Mouse (Mus musculus) midbrain, embryonic 10.5 days (tissue): ENCODE data around the gene Nap1l4. TPM values are rescaled to one million over a fixed set of nuclear protein-coding genes. Genes with fewer than 3 reads are reported as not detected.

Experiments used
- DNase-seq: peaks from one replicate; pipeline ENCODE4 v3.0.0-alpha.2; 2017; ENCODE audit warnings: low spot score
- H3K27ac ChIP-seq: fragments of 300-500 bp; sonication (generic); replicated peaks from 2 replicates; pipeline ENCODE4 v1.5.1; 2016; ENCODE audit warnings: mild to moderate bottlenecking
- H3K27me3 ChIP-seq: fragments of 300-500 bp; sonication (generic); 2 replicates; pipeline ENCODE4 v1.6.1; 2016; ENCODE audit warnings: low read depth, mild to moderate bottlenecking; ENCODE audit not compliant: poor library complexity, severe bottlenecking
- H3K36me3 ChIP-seq: fragments of 300-500 bp; sonication (generic); 2 replicates; pipeline ENCODE4 v1.6.1; 2016; ENCODE audit warnings: mild to moderate bottlenecking, moderate library complexity
- H3K4me1 ChIP-seq: fragments of 300-500 bp; sonication (generic); 2 replicates; pipeline ENCODE4 v1.6.1; 2016
- H3K4me3 ChIP-seq: fragments of 300-500 bp; sonication (generic); 2 replicates; pipeline ENCODE4 v1.5.1; 2016; ENCODE audit warnings: mild to moderate bottlenecking, moderate library complexity
- H3K9me3 ChIP-seq: fragments of 300-500 bp; sonication (generic); replicated peaks from 2 replicates; pipeline ENCODE4 v1.6.1; 2016; ENCODE audit warnings: mild to moderate bottlenecking
- WGBS: fragments of 180-500 bp; shearing (Covaris S2); methylation state at CpG from one replicate; pipeline ENCODE4 v1.1.7; 2016; 5-methylcytosine and 5-hydroxymethylcytosine counted together
- polyA plus RNA-seq: library from polyadenylated mRNA; unstranded; fragments of >200 nt; fragmentation: Nextera tagmentation; extraction: Ambion mirVana; gene quantifications from 2 replicates; pipeline ENCODE4 v1.2.1, GENCODE M21; 2016

Nap1l4 gene
- polyA plus RNA-seq = 382 and 401 TPM in 2 replicates

- under 1% methylated on average over 43 of the region's 43 CpGs for WGBS
- peaks cover 33% of the 10 kb centered on the region for H3K36me3 ChIP-seq
- peaks cover 40% of the 10 kb centered on the region for H3K4me1 ChIP-seq
- H3K4me3 ChIP-seq = peak within 1 kb of the TSS; percentile 92
- H3K27me3 ChIP-seq = no peaks in the 10 kb centered on the region
- peak; percentile 99 for DNase-seq
- no peaks in the 10 kb centered on the region for H3K9me3 ChIP-seq
- peak within 1 kb of the TSS; percentile 98 for H3K27ac ChIP-seq
Observed at GRCm38 (mm10) chr7:143548976-143549457, at the start of gene Nap1l4. Gene Nap1l4 (minus strand): TSS chr7:143549106.

- no peak overlapping the region for H3K4me3 ChIP-seq
- H3K4me1 ChIP-seq = peaks cover 16% of the 10 kb centered on the region
- WGBS = 96% methylated on average over 5 of the region's 5 CpGs
- no peak for DNase-seq
- H3K27ac ChIP-seq = no peak overlapping the region
- peaks cover 67% of the 10 kb centered on the region for H3K36me3 ChIP-seq
- no peaks in the 10 kb centered on the region for H3K9me3 ChIP-seq
- no peaks in the 10 kb centered on the region for H3K27me3 ChIP-seq
Observed at GRCm38 (mm10) chr7:143594865-143595264, 46.0 kb upstream of the Nap1l4 start.

- no peak for DNase-seq
- H3K4me3 ChIP-seq = no peak overlapping the region
- no peak overlapping the region for H3K27ac ChIP-seq
- no peaks in the 10 kb centered on the region for H3K4me1 ChIP-seq
- 93% methylated on average over 10 of the region's 10 CpGs for WGBS
- peaks cover 90% of the 10 kb centered on the region for H3K36me3 ChIP-seq
- no peaks in the 10 kb centered on the region for H3K27me3 ChIP-seq
- H3K9me3 ChIP-seq = no peaks in the 10 kb centered on the region
Observed at GRCm38 (mm10) chr7:143592255-143592654, 43.3 kb upstream of the Nap1l4 start.

- H3K27me3 ChIP-seq = no peaks in the 10 kb centered on the region
- 89% methylated on average over 4 of the region's 4 CpGs for WGBS
- no peak for DNase-seq
- H3K9me3 ChIP-seq = no peaks in the 10 kb centered on the region
- no peak overlapping the region for H3K4me3 ChIP-seq
- no peaks in the 10 kb centered on the region for H3K4me1 ChIP-seq
- H3K36me3 ChIP-seq = peaks cover 100% of the 10 kb centered on the region
- H3K27ac ChIP-seq = no peak overlapping the region
Observed at GRCm38 (mm10) chr7:143588006-143588405, 39.1 kb upstream of the Nap1l4 start.

GRCm38 (mm10) chr7:143587586-143587985 is 38.7 kb upstream of the Nap1l4 start:
- Histone ChIP-seq H3K36me3 (peaks cover 100% of the 10 kb centered on the region), H3K4me3 (no peak overlapping the region), H3K4me1 (no peaks in the 10 kb centered on the region), H3K9me3 (no peaks in the 10 kb centered on the region), H3K27me3 (no peaks in the 10 kb centered on the region), H3K27ac (no peak overlapping the region)
- WGBS = 91% methylated on average over 5 of the region's 5 CpGs
- no peak for DNase-seq

- Histone ChIP-seq H3K4me3 (no peak overlapping the region), H3K27me3 (no peaks in the 10 kb centered on the region), H3K4me1 (0 out of 2 replicates have a peak, but pooled peaks cover 3% of the 10 kb centered on the region), H3K9me3 (no peaks in the 10 kb centered on the region), H3K27ac (no peak overlapping the region), H3K36me3 (peaks cover 100% of the 10 kb centered on the region)
- DNase-seq = peak; percentile 64
- 54% methylated on average over 3 of the region's 3 CpGs for WGBS
Observed at GRCm38 (mm10) chr7:143583956-143584355, 35.0 kb upstream of the Nap1l4 start.

- Histone ChIP-seq H3K36me3 (peaks cover 100% of the 10 kb centered on the region), H3K4me3 (no peak overlapping the region), H3K27me3 (no peaks in the 10 kb centered on the region), H3K27ac (no peak overlapping the region), H3K4me1 (0 out of 2 replicates have a peak, but pooled peaks cover 3% of the 10 kb centered on the region), H3K9me3 (no peaks in the 10 kb centered on the region)
- WGBS = 93% methylated on average over 5 of the region's 5 CpGs
- no peak for DNase-seq
Observed at GRCm38 (mm10) chr7:143583025-143583424, 34.1 kb upstream of the Nap1l4 start.

GRCm38 (mm10) chr7:143575751-143576150 is 26.8 kb upstream of the Nap1l4 start:
- Histone ChIP-seq H3K9me3 (no peaks in the 10 kb centered on the region), H3K4me1 (0 out of 2 replicates have a peak, but pooled peaks cover 3% of the 10 kb centered on the region), H3K27ac (no peak overlapping the region), H3K4me3 (no peak overlapping the region), H3K27me3 (no peaks in the 10 kb centered on the region), H3K36me3 (peaks cover 100% of the 10 kb centered on the region)
- WGBS = 95% methylated on average over 11 of the region's 11 CpGs
- no peak for DNase-seq

GRCm38 (mm10) chr7:143565648-143566039 is 16.7 kb upstream of the Nap1l4 start:
- no peak overlapping the region for H3K27ac ChIP-seq
- DNase-seq = no peak
- no peaks in the 10 kb centered on the region for H3K4me1 ChIP-seq
- WGBS = 94% methylated on average over 3 of the region's 3 CpGs
- no peaks in the 10 kb centered on the region for H3K27me3 ChIP-seq
- no peak overlapping the region for H3K4me3 ChIP-seq
- H3K36me3 ChIP-seq = peaks cover 99% of the 10 kb centered on the region
- H3K9me3 ChIP-seq = no peaks in the 10 kb centered on the region

GRCm38 (mm10) chr7:143565015-143565647 is 16.2 kb upstream of the Nap1l4 start:
- Histone ChIP-seq H3K27ac (no peak overlapping the region), H3K9me3 (no peaks in the 10 kb centered on the region), H3K27me3 (no peaks in the 10 kb centered on the region), H3K4me1 (no peaks in the 10 kb centered on the region), H3K36me3 (peaks cover 99% of the 10 kb centered on the region), H3K4me3 (no peak overlapping the region)
- DNase-seq = no peak
- 94% methylated on average over 6 of the region's 6 CpGs for WGBS

- DNase-seq = no peak
- H3K27me3 ChIP-seq = no peaks in the 10 kb centered on the region
- WGBS = 94% methylated on average over 5 of the region's 5 CpGs
- H3K36me3 ChIP-seq = peaks cover 99% of the 10 kb centered on the region
- H3K4me3 ChIP-seq = no peak overlapping the region
- H3K4me1 ChIP-seq = no peaks in the 10 kb centered on the region
- no peak overlapping the region for H3K27ac ChIP-seq
- H3K9me3 ChIP-seq = no peaks in the 10 kb centered on the region
Observed at GRCm38 (mm10) chr7:143563787-143564186, 14.9 kb upstream of the Nap1l4 start.

GRCm38 (mm10) chr7:143557616-143558015 is 8.7 kb upstream of the Nap1l4 start:
- no peak for DNase-seq
- no peaks in the 10 kb centered on the region for H3K4me1 ChIP-seq
- H3K27me3 ChIP-seq = no peaks in the 10 kb centered on the region
- H3K9me3 ChIP-seq = no peaks in the 10 kb centered on the region
- no peak overlapping the region for H3K27ac ChIP-seq
- H3K36me3 ChIP-seq = peaks cover 96% of the 10 kb centered on the region
- H3K4me3 ChIP-seq = no peak overlapping the region
- WGBS = 97% methylated on average over 7 of the region's 7 CpGs

- Histone ChIP-seq H3K4me1 (no peaks in the 10 kb centered on the region), H3K4me3 (no peak overlapping the region), H3K27ac (no peak overlapping the region), H3K27me3 (no peaks in the 10 kb centered on the region), H3K9me3 (no peaks in the 10 kb centered on the region), H3K36me3 (peaks cover 91% of the 10 kb centered on the region)
- no peak for DNase-seq
- WGBS = 90% methylated on average over 8 of the region's 8 CpGs
Observed at GRCm38 (mm10) chr7:143556964-143557610, 8.2 kb upstream of the Nap1l4 start.
